Mouse (Mus musculus) limb, embryonic 15.5 days (tissue): ENCODE measurements around the gene Hlcs. TPM values are rescaled to one million over a fixed set of nuclear protein-coding genes. Genes with fewer than 3 reads are reported as not detected.
"Not testable (repeated sequence)": the region's sequence is repeated elsewhere in the genome, so short reads cannot be mapped to it uniquely, and the experiment has no call there.

Experiments
- ATAC-seq: fragments of 200-750 bp; cut with Nextera tagmentation; 2 replicates; pipeline ENCODE4 v1.8.0; 2017; ENCODE audit warnings: low read depth, moderate TSS enrichment; ENCODE audit not compliant: insufficient number of reproducible peaks, low FRiP score, low TSS enrichment
- H3K27ac ChIP-seq: fragments of 300-500 bp; sonication (generic); 2 replicates; pipeline ENCODE4 v1.5.1; 2015; ENCODE audit warnings: moderate library complexity, mild to moderate bottlenecking, inconsistent platforms
- H3K27me3 ChIP-seq: fragments of 300-500 bp; sonication (generic); 2 replicates; pipeline ENCODE4 v1.6.1; 2015; ENCODE audit warnings: inconsistent platforms
- H3K36me3 ChIP-seq: fragments of 300-500 bp; sonication (generic); 2 replicates; pipeline ENCODE4 v1.6.1; 2015; ENCODE audit warnings: inconsistent platforms
- H3K4me1 ChIP-seq: fragments of 300-500 bp; sonication (generic); 2 replicates; pipeline ENCODE4 v1.6.1; 2015; ENCODE audit warnings: inconsistent platforms
- H3K4me2 ChIP-seq: fragments of 300-500 bp; sonication (generic); 2 replicates; pipeline ENCODE4 v1.6.1; 2015; ENCODE audit warnings: mild to moderate bottlenecking, inconsistent platforms
- H3K4me3 ChIP-seq: fragments of 300-500 bp; sonication (generic); 2 replicates; pipeline ENCODE4 v1.5.1; 2015; ENCODE audit warnings: mild to moderate bottlenecking, inconsistent platforms
- H3K9ac ChIP-seq: fragments of 300-500 bp; sonication (generic); 2 replicates; pipeline ENCODE4 v1.6.1; 2015; ENCODE audit warnings: inconsistent platforms
- H3K9me3 ChIP-seq: fragments of 300-500 bp; sonication (generic); 2 replicates; pipeline ENCODE4 v1.6.1; 2016; ENCODE audit warnings: inconsistent platforms
- WGBS: fragments of 180-500 bp; shearing (Covaris S2); methylation state at CpG from one replicate; pipeline ENCODE4 v1.1.7; 2015; 5-methylcytosine and 5-hydroxymethylcytosine counted together
- polyA plus RNA-seq: library from polyadenylated mRNA; unstranded; fragments of >200 nt; fragmentation: Nextera tagmentation; extraction: Ambion mirVana; gene quantifications from 2 replicates; pipeline ENCODE4 v1.2.1, GENCODE M21; 2015

The Hlcs gene
- polyA plus RNA-seq, 1 experiment from 2014 or later: 7.8 TPM

DNA sequence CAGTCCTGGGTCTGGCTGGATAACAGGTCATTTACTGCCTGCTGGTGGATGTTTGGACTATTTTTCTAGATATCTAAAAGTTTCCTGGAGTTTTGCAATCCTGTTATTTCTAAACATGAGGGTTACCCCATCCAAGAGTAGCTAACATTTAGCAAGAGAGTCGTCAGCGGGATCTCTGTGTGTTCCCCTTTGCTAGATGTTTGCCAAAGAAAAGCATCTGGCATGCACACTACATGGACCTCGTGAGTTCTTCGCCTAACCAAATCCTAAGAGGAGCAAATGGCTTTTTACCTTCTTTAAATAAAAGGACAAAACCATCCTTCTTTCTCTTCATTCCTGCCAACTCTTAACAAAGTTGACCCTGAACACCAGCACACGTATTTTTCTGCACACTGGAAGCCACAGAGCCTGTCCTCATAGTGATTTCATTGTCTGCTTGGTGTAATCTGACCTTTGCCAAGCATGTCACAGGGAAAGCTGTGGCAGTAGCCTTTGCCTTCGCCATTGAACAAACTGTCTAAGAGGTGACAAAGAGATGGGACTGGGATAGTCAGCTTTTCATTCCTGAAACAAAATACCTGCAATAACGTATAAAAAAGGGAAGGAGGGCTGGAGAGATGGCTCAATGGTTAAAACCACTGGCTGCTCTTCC is 33.8 kb upstream of the Hlcs start:
- Histone ChIP-seq H3K4me2 (no peak overlapping the region), H3K9ac (no peak overlapping the region), H3K4me3 (no peak overlapping the region), H3K9me3 (no peaks in the 10 kb centered on the region), H3K27me3 (no peaks in the 10 kb centered on the region), H3K4me1 (peaks cover 7% of the 10 kb centered on the region; the same call in 1 of the 2 replicates), H3K27ac (no peak overlapping the region), H3K36me3 (no peaks in the 10 kb centered on the region)
- WGBS: 67% methylated on average over 7 of the region's 7 CpGs
- no peak for ATAC-seq

DNA sequence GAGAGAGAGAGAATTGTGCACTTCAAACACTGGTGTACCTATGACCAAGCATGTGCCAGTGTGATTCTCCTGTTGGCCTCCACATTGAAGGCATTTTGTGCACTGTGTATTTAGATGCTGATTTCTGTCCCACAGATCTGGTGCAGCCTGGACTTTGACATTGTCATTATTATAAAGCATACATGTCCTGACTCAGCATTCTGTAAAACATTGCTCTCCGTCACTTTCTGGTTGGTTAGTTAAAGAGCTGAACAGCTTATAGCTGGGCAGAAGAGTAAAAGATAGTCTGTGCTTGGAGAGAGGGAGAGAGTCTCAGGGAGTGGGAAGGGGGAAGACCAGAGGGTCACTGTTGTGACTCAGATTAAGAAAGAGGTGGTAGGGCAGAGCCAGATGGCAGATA is 32.4 kb upstream of the Hlcs start:
- Histone ChIP-seq H3K4me3 (no peak overlapping the region), H3K36me3 (no peaks in the 10 kb centered on the region), H3K27me3 (no peaks in the 10 kb centered on the region), H3K27ac (no peak overlapping the region), H3K9me3 (no peaks in the 10 kb centered on the region), H3K4me2 (no peak overlapping the region), H3K9ac (no peak overlapping the region), H3K4me1 (peaks cover 7% of the 10 kb centered on the region; the same call in 1 of the 2 replicates)
- no peak for ATAC-seq
- WGBS: 74% methylated on average over 1 of the region's 1 CpGs

DNA sequence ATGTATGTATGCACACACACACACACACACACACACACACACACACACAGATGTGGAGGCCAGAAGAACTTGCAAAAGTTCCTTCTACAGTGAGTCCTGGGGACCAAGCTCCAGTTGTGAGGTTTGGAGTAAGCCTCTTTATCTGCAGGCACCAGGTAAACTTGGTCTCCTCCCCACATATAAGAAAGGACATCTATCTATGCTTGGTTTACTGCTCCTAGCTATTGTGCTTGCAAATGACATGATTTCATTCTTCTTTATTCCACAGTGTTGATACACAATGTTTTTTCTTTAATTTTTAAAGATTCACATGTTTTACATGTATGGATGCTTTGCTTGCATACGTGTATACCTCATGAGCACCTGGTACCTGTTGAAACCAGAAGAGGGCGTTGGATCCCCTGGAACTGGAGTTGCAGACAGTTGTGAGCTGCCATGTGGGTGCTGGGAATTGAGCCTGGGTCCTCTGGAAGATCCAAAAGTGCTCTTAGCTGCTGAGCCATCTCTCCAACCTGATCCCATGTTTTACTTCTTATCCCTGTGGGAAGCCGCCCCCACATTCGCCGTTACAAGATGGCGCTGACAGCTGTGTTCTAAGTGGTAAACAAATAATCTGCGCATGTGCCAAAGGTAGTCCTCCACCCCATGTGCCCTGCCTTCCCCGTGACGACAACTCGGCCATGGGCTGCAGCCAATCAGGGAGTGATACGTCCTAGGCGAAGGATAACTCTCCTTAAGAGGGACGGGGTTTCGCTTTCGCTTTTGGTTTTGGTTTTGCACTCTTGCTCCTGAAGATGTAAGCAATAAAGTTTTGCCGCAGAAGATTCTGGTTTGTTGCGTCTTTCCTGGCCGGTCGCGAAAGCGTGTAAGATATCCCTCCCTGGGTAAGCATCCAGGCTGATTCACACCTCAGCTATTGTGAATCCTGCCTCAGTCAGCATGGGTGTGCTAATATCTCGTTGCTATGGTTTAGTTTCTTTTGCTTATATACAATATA is 26.1 kb upstream of the Hlcs start:
- not testable (repeated sequence) for H3K4me1 ChIP-seq, H3K36me3 ChIP-seq, H3K9me3 ChIP-seq, ATAC-seq, H3K4me3 ChIP-seq, H3K27me3 ChIP-seq, H3K27ac ChIP-seq, H3K4me2 ChIP-seq, H3K9ac ChIP-seq
- 92% methylated on average over 22 of the region's 22 CpGs for WGBS

DNA sequence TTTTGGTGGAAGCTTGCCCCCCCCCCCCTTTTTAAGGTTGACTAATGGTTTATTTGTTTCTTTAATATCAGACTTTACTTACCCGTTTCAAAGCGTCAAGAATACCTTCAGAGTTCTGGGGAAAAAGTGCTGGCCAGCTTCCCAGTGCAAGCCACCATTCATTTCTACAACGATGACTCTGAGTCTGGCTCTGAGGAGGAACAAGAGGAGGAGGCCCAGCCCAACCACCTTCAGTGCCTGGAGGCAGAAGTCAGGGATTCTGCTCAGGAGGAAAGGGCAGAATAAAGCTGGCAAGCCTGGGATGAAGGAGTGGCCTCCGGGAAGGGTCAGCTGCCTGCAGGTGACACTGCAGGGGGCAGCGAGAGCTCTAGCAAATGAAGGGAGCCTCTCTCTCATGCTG is 22.3 kb upstream of the Hlcs start:
- Histone ChIP-seq H3K9ac (no peak overlapping the region), H3K4me2 (no peak overlapping the region), H3K4me1 (no peaks in the 10 kb centered on the region), H3K27ac (no peak overlapping the region), H3K9me3 (no peaks in the 10 kb centered on the region), H3K27me3 (no peaks in the 10 kb centered on the region), H3K36me3 (no peaks in the 10 kb centered on the region), H3K4me3 (no peak overlapping the region)
- 37% methylated on average over 5 of the region's 5 CpGs for WGBS
- ATAC-seq: no peak

DNA sequence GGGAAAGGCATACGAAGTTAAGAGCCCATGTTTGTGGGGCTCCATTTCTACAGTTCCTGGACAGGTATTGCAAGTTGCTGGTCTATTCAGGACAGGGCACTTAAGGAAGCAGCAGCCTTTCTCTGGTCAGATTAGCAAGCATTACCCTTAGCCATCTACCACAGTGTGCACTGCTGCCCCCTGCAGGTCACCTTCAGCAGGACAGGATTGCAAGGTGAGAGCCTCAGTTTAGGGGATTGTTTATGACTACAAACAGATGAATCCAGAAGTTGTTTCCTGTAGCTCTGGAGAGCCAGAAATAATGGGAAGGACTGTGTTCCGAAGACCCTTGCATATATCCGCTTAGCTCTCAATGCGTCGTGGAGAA is 18.5 kb upstream of the Hlcs start:
- no peak overlapping the region for H3K27ac ChIP-seq
- ATAC-seq: no peak
- WGBS: 68% methylated on average over 5 of the region's 5 CpGs
- H3K9me3 ChIP-seq: no peaks in the 10 kb centered on the region
- H3K9ac ChIP-seq: no peak overlapping the region
- H3K27me3 ChIP-seq: peaks cover 26% of the 10 kb centered on the region
- H3K36me3 ChIP-seq: no peaks in the 10 kb centered on the region
- H3K4me1 ChIP-seq: peaks cover 19% of the 10 kb centered on the region
- no peak overlapping the region for H3K4me2 ChIP-seq
- H3K4me3 ChIP-seq: no peak overlapping the region

DNA sequence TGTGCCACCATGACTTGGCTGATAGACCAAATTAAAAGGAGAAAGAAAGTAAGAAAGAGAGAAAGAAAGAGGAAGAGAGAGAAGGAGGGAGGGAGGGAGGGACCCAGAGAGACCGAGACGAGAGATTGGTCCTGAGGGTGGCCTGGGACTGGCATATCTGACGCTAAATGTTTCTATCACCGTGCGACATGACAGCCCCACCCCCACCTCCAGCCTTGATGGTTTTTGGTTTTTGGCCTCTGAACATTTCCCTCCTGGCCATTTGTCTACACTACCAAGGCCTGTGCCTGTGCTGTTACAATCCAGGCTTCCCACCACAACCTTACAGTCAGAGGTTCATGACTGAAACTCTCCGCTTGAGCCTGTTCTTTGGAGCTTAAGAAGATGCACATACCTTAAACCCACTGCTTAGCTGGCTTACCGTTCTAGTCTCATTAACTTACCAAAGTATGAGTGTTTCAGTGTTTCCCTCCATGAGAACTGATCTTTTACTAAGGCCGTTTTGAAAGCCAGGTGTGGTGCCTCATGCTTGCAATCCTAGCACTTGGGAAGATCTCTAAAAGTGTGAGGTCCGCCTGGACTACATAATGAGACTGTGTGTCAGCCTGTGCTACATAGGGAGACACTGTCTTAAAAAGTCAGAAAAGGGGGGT is 18.0 kb upstream of the Hlcs start:
- Histone ChIP-seq H3K4me2 (no peak overlapping the region), H3K4me3 (no peak overlapping the region), H3K4me1 (peaks cover 19% of the 10 kb centered on the region), H3K9ac (no peak overlapping the region), H3K36me3 (no peaks in the 10 kb centered on the region), H3K9me3 (no peaks in the 10 kb centered on the region), H3K27ac (no peak overlapping the region), H3K27me3 (peaks cover 29% of the 10 kb centered on the region)
- no peak for ATAC-seq
- WGBS: 75% methylated on average over 9 of the region's 9 CpGs

DNA sequence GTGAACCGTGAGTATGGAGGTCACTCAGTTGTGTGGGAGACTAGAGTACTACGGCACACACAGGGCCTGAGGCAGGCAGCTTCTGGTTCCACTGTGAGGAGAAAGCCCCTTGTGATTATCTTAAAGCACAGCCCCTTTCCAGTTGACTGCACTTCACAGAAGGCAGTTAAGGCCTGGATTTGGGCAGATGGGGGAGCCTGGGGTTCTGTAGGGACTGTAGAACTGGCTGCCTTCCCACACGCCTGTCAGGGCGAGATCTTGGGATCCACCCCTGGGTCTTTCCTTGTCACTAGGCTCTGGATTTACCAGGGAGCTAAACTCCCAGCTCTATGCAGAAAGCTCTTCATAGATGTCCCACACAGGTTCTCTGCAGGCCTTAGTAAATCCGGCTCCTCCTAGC is 17.1 kb upstream of the Hlcs start:
- H3K4me3 ChIP-seq: no peak overlapping the region
- H3K9ac ChIP-seq: no peak overlapping the region
- H3K4me2 ChIP-seq: no peak overlapping the region
- no peaks in the 10 kb centered on the region for H3K36me3 ChIP-seq
- H3K9me3 ChIP-seq: no peaks in the 10 kb centered on the region
- peaks cover 19% of the 10 kb centered on the region for H3K4me1 ChIP-seq
- ATAC-seq: no peak
- no peak overlapping the region for H3K27ac ChIP-seq
- 73% methylated on average over 5 of the region's 5 CpGs for WGBS
- H3K27me3 ChIP-seq: peaks cover 32% of the 10 kb centered on the region

DNA sequence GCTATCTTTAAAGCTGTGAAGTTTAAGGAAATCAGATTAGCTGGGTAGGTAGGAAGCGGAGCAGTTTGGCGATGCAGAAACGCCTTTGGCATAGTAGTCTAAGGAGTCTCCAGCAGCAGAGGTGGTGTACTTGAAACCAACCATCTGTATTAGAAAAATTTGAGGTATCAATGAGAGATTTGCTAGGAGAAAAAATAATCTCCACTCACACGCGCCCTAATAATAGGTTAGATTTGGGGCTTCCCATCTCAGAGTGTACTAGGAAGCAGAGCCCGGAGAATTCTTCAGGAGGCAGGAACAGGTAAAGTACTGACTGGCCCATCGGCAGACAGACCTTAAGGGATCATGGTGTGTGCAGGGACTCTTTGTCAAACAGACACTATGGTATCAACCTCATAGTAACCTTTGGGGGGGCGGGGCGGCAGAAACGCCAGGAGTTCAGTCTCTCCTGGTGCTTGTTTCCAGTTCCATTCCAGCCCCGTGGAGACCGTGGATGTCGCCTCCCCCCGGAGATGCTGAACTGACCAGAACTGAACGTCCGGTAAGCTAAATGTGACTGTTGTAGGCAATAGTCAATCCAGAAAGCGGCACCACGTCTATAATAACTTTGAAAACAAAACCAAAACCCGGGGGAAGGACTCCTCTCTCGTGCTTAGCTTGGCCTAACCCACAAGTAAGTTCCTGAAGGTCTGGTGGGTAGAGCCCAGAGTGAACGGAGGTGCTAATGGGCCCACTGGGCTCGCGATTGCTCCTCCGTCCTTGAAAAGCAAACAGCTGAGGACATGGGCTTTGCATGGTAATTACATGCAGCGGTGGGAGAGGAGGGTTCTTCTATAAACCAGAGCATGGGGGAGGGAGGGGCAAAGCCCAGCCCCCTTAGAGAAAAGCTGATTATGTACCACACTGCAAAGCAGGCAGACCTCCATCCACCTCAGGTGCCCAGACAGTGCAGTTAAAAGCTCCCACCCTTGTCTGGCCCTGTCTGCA is 15.8 kb upstream of the Hlcs start:
- H3K36me3 ChIP-seq: no peaks in the 10 kb centered on the region
- no peak for ATAC-seq
- no peak overlapping the region for H3K27ac ChIP-seq
- peaks cover 19% of the 10 kb centered on the region for H3K4me1 ChIP-seq
- H3K9me3 ChIP-seq: no peaks in the 10 kb centered on the region
- WGBS: 13% methylated on average over 25 of the region's 25 CpGs
- peak overlapping the region; percentile 47 for H3K4me3 ChIP-seq
- H3K4me2 ChIP-seq: peak overlapping the region; percentile 92
- no peak overlapping the region for H3K9ac ChIP-seq
- peaks cover 35% of the 10 kb centered on the region for H3K27me3 ChIP-seq

DNA sequence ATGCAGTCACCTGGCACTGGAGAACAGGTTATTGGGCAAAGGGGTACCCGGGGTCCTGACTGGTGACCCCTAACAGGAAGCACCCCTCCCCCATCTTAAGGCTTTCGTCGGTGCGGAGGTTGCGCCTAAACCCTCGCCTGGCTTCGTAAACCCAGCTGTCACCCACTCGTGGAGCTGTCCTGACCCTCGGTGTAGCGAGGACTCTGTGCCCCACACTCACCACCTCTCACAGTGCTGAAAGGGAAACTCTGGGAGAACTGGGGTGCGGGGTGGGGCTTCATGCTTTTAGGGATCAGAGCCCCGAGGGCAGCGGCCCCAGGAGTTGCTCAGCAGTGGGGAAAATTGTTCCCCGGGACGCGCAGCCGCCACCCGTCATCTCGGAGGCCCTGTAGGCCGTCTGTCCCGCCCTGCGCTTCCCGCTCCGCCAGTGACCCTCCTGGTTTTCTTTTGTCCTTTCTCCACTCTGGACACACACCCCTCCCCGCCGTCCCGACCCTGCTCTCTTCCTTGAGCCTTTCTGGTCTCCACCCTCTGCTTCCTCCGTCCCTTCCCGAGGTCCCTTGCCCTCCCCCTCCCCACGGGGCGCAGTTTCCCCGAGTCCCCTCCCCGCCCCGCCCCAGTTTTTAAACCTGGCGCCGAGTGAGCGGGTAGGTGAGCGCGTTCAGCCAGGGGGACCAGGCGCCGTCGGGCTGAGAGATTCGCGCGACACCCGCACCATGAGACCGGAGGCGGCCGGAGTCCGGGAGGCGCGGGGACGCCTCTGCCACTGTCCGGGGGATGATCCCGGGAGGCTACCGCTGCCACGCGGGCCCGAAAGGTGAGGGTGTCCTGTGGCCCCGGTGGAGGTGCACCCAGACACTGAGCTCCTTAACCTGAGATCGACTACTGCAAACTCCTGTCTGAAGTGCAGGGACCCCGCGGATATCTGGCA is 14.7 kb upstream of the Hlcs start, which contains the start of gene Ripply3:
Ripply3 (plus strand) TSS at position 640 of the 931 bp plus-strand sequence.
- no peaks in the 10 kb centered on the region for H3K9me3 ChIP-seq
- H3K4me3 ChIP-seq: peak within 1 kb of the TSS; percentile 47
- no peaks in the 10 kb centered on the region for H3K36me3 ChIP-seq
- no peak within 1 kb of the TSS for H3K27ac ChIP-seq
- ATAC-seq: no peak
- WGBS: under 1% methylated on average over 63 of the region's 63 CpGs
- peaks cover 35% of the 10 kb centered on the region for H3K27me3 ChIP-seq
- peak within 1 kb of the TSS; percentile 92 for H3K4me2 ChIP-seq
- H3K9ac ChIP-seq: peak within 1 kb of the TSS; percentile 45; the same call in 1 of the 2 replicates
- peaks cover 19% of the 10 kb centered on the region for H3K4me1 ChIP-seq

DNA sequence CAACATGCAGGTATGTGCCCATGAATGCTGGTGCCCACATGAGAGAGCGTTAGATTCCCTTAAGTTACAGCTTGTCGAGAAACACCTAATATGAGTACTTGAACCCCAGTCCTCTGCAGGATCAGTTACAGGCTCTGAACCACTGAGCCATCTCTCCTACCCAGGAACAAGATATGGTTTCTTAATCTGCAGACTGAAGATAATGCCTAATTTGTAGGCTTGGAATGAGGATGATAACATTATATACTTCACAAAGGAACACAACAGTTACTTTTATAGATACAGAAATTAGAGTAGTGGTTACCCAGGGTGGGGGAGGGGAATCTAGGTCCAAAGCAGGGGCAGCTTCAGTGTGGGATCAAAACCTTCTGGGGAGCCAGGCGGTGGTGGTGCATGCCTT is 12.6 kb upstream of the Hlcs start:
- H3K4me1 ChIP-seq: peaks cover 19% of the 10 kb centered on the region
- no peak for ATAC-seq
- H3K4me2 ChIP-seq: no peak overlapping the region
- no peaks in the 10 kb centered on the region for H3K9me3 ChIP-seq
- no peaks in the 10 kb centered on the region for H3K36me3 ChIP-seq
- H3K27me3 ChIP-seq: peaks cover 35% of the 10 kb centered on the region
- no peak overlapping the region for H3K9ac ChIP-seq
- H3K4me3 ChIP-seq: no peak overlapping the region
- H3K27ac ChIP-seq: no peak overlapping the region
- WGBS: 85% methylated on average over 3 of the region's 3 CpGs
